Mouse (Mus musculus) neural tube, embryonic 13.5 days (tissue): ENCODE data around the gene Aicda. TPM values are rescaled to one million over a fixed set of nuclear protein-coding genes. Genes with fewer than 3 reads are reported as not detected.
"Not testable (repeated sequence)": the region's sequence is repeated elsewhere in the genome, so short reads cannot be mapped to it uniquely, and the experiment has no call there.

ENCODE experiments used
- ATAC-seq: fragments of 200-750 bp; cut with Nextera tagmentation; 2 replicates; pipeline ENCODE4 v1.8.0; 2017; ENCODE audit warnings: low read depth, mild to moderate bottlenecking, moderate TSS enrichment, moderate library complexity
- H3K27ac ChIP-seq: fragments of 300-500 bp; sonication (generic); replicated peaks from 2 replicates; pipeline ENCODE4 v1.5.1; 2015; ENCODE audit warnings: moderate library complexity, mild to moderate bottlenecking, inconsistent platforms
- H3K27me3 ChIP-seq: fragments of 300-500 bp; sonication (generic); 2 replicates; pipeline ENCODE4 v1.6.1; 2015; ENCODE audit warnings: mild to moderate bottlenecking, inconsistent platforms
- H3K36me3 ChIP-seq: fragments of 300-500 bp; sonication (generic); 2 replicates; pipeline ENCODE4 v1.6.1; 2015; ENCODE audit warnings: mild to moderate bottlenecking, inconsistent platforms
- H3K4me1 ChIP-seq: fragments of 300-500 bp; sonication (generic); replicated peaks from 2 replicates; pipeline ENCODE4 v1.6.1; 2015; ENCODE audit warnings: inconsistent platforms
- H3K4me2 ChIP-seq: fragments of 300-500 bp; sonication (generic); 2 replicates; pipeline ENCODE4 v1.6.1; 2015; ENCODE audit warnings: inconsistent platforms, mild to moderate bottlenecking, moderate library complexity
- H3K4me3 ChIP-seq: fragments of 300-500 bp; sonication (generic); 2 replicates; pipeline ENCODE4 v1.5.1; 2015; ENCODE audit warnings: mild to moderate bottlenecking, inconsistent platforms
- H3K9ac ChIP-seq: fragments of 300-500 bp; sonication (generic); 2 replicates; pipeline ENCODE4 v1.6.1; 2015; ENCODE audit warnings: moderate library complexity, mild to moderate bottlenecking, inconsistent platforms
- H3K9me3 ChIP-seq: fragments of 300-500 bp; sonication (generic); 2 replicates; pipeline ENCODE4 v1.6.1; 2016; ENCODE audit warnings: inconsistent platforms
- WGBS: fragments of 180-500 bp; shearing (Covaris S2); methylation state at CpG from one replicate; pipeline ENCODE4 v1.1.7; 2015; 5-methylcytosine and 5-hydroxymethylcytosine counted together
- polyA plus RNA-seq: library from polyadenylated mRNA; unstranded; fragments of >200 nt; fragmentation: Nextera tagmentation; extraction: Ambion mirVana; gene quantifications from 2 replicates; pipeline ENCODE4 v1.2.1, GENCODE M21; 2015

Aicda gene
- polyA plus RNA-seq, 1 experiment from 2014 or later: 0.45 TPM

- no peak for ATAC-seq
- WGBS: 24% methylated on average over 15 of the region's 15 CpGs
- no peaks in the 10 kb centered on the region; the same call in 1 of the 2 replicates for H3K4me1 ChIP-seq
- no peaks in the 10 kb centered on the region; the same call in 1 of the 2 replicates for H3K27me3 ChIP-seq
- no peaks in the 10 kb centered on the region for H3K9me3 ChIP-seq
- H3K27ac ChIP-seq: no peak overlapping the region
- H3K36me3 ChIP-seq: no peaks in the 10 kb centered on the region
- no peak overlapping the region for H3K9ac ChIP-seq
- H3K4me2 ChIP-seq: peak overlapping the region; percentile 41
- peak overlapping the region; percentile 12; the same call in 1 of the 2 replicates for H3K4me3 ChIP-seq
Measured at GRCm38 (mm10) chr6:122556959-122557561, 3.5 kb downstream of the Aicda start.

- 12% methylated on average over 17 of the region's 17 CpGs for WGBS
- Histone ChIP-seq H3K4me2 (peak overlapping the region; percentile 38), H3K9me3 (no peaks in the 10 kb centered on the region), H3K4me3 (no peak overlapping the region), H3K9ac (no peak overlapping the region), H3K4me1 (no peaks in the 10 kb centered on the region; the same call in 1 of the 2 replicates), H3K36me3 (no peaks in the 10 kb centered on the region), H3K27me3 (no peaks in the 10 kb centered on the region; the same call in 1 of the 2 replicates), H3K27ac (no peak overlapping the region)
- ATAC-seq: 0 out of 2 replicates have a peak, but pooled peaks have one; percentile 28
Measured at GRCm38 (mm10) chr6:122560427-122560826, 6.8 kb downstream of the Aicda start.

GRCm38 (mm10) chr6:122561005-122561404 is 7.4 kb downstream of the Aicda start:
- Histone ChIP-seq H3K9ac (no peak overlapping the region), H3K9me3 (no peaks in the 10 kb centered on the region), H3K4me3 (no peak overlapping the region), H3K36me3 (no peaks in the 10 kb centered on the region), H3K4me2 (no peak overlapping the region), H3K4me1 (no peaks in the 10 kb centered on the region; the same call in 1 of the 2 replicates), H3K27me3 (no peaks in the 10 kb centered on the region; the same call in 1 of the 2 replicates), H3K27ac (no peak overlapping the region)
- WGBS: 81% methylated on average over 20 of the region's 20 CpGs
- 0 out of 2 replicates have a peak, but pooled peaks have one; percentile 17 for ATAC-seq

GRCm38 (mm10) chr6:122562463-122562862 is 8.9 kb downstream of the Aicda start:
- WGBS: 5% methylated on average over 6 of the region's 6 CpGs
- Histone ChIP-seq H3K36me3 (no peaks in the 10 kb centered on the region), H3K9me3 (no peaks in the 10 kb centered on the region), H3K9ac (peak overlapping the region; percentile 13; the same call in 1 of the 2 replicates), H3K4me3 (no peak overlapping the region), H3K27ac (no peak overlapping the region), H3K4me2 (peak overlapping the region; percentile 27), H3K4me1 (no peaks in the 10 kb centered on the region), H3K27me3 (no peaks in the 10 kb centered on the region; the same call in 1 of the 2 replicates)
- ATAC-seq: no peak

- Histone ChIP-seq H3K36me3 (no peaks in the 10 kb centered on the region), H3K4me3 (no peak overlapping the region), H3K27me3 (no peaks in the 10 kb centered on the region; the same call in 1 of the 2 replicates), H3K9me3 (no peaks in the 10 kb centered on the region), H3K27ac (no peak overlapping the region), H3K4me1 (no peaks in the 10 kb centered on the region), H3K9ac (no peak overlapping the region), H3K4me2 (no peak overlapping the region)
- ATAC-seq: no peak
- WGBS: 93% methylated on average over 9 of the region's 9 CpGs
Measured at GRCm38 (mm10) chr6:122565070-122565784, 11.6 kb downstream of the Aicda start.

- peak; percentile 57 for ATAC-seq
Measured at GRCm38 (mm10) chr6:122569113-122569512, 15.5 kb downstream of the Aicda start.

GRCm38 (mm10) chr6:122569762-122570161 is 16.2 kb downstream of the Aicda start:
- H3K4me1 ChIP-seq: no peaks in the 10 kb centered on the region
- no peaks in the 10 kb centered on the region for H3K36me3 ChIP-seq
- no peaks in the 10 kb centered on the region for H3K27me3 ChIP-seq
- H3K27ac ChIP-seq: peak overlapping the region; percentile 75
- ATAC-seq: peak; percentile 82
- WGBS: 63% methylated on average over 1 of the region's 1 CpGs
- H3K9me3 ChIP-seq: no peaks in the 10 kb centered on the region
- no peak overlapping the region for H3K9ac ChIP-seq
- H3K4me2 ChIP-seq: no peak overlapping the region
- H3K4me3 ChIP-seq: no peak overlapping the region

More at GRCm38 (mm10) chr6:122569113-122569512, 15.5 kb downstream of the Aicda start:
- no peak overlapping the region for H3K4me2 ChIP-seq
- no peak overlapping the region for H3K4me3 ChIP-seq
- H3K27ac ChIP-seq: peak overlapping the region; percentile 75
- no peak overlapping the region for H3K9ac ChIP-seq
- H3K4me1 ChIP-seq: no peaks in the 10 kb centered on the region
- no peaks in the 10 kb centered on the region for H3K36me3 ChIP-seq
- 49% methylated on average over 5 of the region's 5 CpGs for WGBS
- no peaks in the 10 kb centered on the region for H3K27me3 ChIP-seq
- H3K9me3 ChIP-seq: no peaks in the 10 kb centered on the region

- no peak for ATAC-seq
- Histone ChIP-seq H3K4me2 (no peak overlapping the region), H3K27ac (peak overlapping the region; percentile 59; the same call in 1 of the 2 replicates), H3K4me1 (no peaks in the 10 kb centered on the region), H3K4me3 (no peak overlapping the region), H3K9me3 (no peaks in the 10 kb centered on the region), H3K9ac (no peak overlapping the region), H3K36me3 (no peaks in the 10 kb centered on the region), H3K27me3 (no peaks in the 10 kb centered on the region)
- WGBS: 76% methylated on average over 8 of the region's 8 CpGs
Measured at GRCm38 (mm10) chr6:122570695-122571616, 17.4 kb downstream of the Aicda start.

- no peaks in the 10 kb centered on the region for H3K9me3 ChIP-seq
- no peaks in the 10 kb centered on the region for H3K36me3 ChIP-seq
- no peak overlapping the region for H3K4me2 ChIP-seq
- H3K4me1 ChIP-seq: no peaks in the 10 kb centered on the region
- no peak overlapping the region for H3K9ac ChIP-seq
- H3K27ac ChIP-seq: no peak overlapping the region
- no peak for ATAC-seq
- H3K4me3 ChIP-seq: no peak overlapping the region
- H3K27me3 ChIP-seq: no peaks in the 10 kb centered on the region
- WGBS: 93% methylated on average over 3 of the region's 3 CpGs
Measured at GRCm38 (mm10) chr6:122571617-122571959, 18.0 kb downstream of the Aicda start.

- H3K27me3 ChIP-seq, ATAC-seq: not testable (repeated sequence)
Measured at GRCm38 (mm10) chr6:122575037-122575436, 21.4 kb downstream of the Aicda start.

GRCm38 (mm10) chr6:122577030-122577429 is 23.4 kb downstream of the Aicda start:
- H3K27me3 ChIP-seq: no peaks in the 10 kb centered on the region
- no peak overlapping the region for H3K9ac ChIP-seq
- no peaks in the 10 kb centered on the region for H3K36me3 ChIP-seq
- no peak overlapping the region for H3K4me3 ChIP-seq
- H3K4me1 ChIP-seq: no peaks in the 10 kb centered on the region
- no peak for ATAC-seq
- WGBS: 93% methylated on average over 3 of the region's 3 CpGs
- no peak overlapping the region for H3K27ac ChIP-seq
- H3K9me3 ChIP-seq: no peaks in the 10 kb centered on the region
- no peak overlapping the region for H3K4me2 ChIP-seq

More at GRCm38 (mm10) chr6:122575037-122575436, 21.4 kb downstream of the Aicda start:
- not testable (repeated sequence) for H3K4me1 ChIP-seq, H3K36me3 ChIP-seq, H3K9ac ChIP-seq, H3K27ac ChIP-seq, H3K4me3 ChIP-seq, H3K4me2 ChIP-seq, H3K9me3 ChIP-seq
- 91% methylated on average over 1 of the region's 1 CpGs for WGBS
